Mouse (Mus musculus): ENCODE measurements around the gene Ube2v1. TPM values are rescaled to one million over a fixed set of nuclear protein-coding genes. Genes with fewer than 3 reads are reported as not detected.
"Not testable (repeated sequence)": the region's sequence is repeated elsewhere in the genome, so short reads cannot be mapped to it uniquely, and the experiment has no call there.

Ube2v1 gene
- total RNA-seq, 1 experiment from 2014 or later = 84.5 TPM

DNA sequence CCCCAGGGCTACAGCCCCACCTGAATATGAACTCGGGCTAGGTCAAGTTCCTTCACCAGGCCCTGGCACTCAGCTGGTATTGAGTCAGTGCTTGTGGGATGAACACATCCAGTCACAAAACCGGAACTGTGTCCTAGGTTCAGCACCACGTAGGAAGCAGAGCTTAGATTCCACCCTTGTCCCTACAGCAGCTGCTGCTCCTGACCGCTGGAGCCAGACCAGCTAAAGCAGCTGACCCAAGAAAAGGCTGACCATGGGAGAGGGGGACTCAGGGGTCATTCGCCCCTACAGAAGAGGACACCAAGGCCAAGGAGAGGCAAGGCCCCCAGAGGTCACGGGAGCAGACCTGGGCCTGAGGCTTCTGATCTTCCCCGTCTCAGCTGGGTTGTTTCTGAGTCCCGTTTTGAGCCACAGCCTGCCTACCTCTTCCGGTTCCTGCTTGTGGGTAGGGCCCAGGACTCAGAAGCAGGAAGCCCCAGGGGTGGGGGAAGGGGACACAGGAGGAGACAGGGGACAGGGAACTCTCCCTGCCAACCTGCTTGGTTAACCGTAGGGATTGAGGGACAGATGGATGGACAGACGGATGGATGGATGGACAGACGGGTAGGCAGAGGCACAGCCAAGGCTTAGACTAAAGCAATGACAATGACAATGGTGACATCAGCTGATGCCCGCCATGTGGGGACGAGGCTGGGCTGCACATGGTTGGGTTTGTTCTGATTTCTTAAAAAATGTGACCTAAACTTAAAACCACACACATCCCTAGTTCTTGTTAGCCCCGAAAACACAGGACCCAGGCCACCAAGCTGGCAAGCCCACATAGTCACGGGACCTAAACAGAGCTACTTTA is 25.0 kb upstream of the Ube2v1 start:
- ATAC-seq (replicated peaks; ENCODE audit: low read depth, poor library complexity, severe bottlenecking) = peak; percentile 77

DNA sequence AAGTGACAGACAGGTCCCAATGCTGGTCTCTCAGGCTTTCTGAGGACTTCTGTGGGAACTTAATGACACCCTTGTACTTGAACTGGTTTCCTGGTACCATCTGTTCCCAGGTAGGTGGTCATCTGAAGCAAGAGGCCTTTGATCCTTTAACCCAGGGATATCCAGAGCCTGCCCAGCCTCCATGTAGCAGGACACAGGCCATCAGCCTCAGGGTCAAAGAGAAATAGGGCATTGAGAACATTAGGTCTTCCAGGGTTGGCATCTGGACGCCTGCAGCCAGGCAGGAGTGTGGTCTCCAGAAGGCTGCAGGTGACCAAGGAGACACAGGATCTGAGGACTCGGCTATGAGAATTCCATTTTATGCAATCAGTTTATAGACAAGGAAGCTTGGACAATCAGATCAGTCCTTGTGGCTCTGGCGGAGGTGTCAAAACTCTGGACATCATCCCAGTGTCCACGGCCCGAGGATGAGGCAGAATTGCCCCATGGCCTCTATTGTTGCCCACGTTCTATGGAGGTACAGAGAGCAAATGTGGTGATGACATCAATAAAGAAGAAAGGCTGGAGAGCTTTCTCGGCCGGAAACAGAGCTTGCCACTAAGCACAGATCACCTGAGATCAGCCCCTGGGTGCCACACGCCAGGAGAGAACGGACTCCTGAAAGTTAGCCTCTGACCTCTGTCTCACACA is 23.2 kb upstream of the Ube2v1 start:
- ATAC-seq (replicated peaks; ENCODE audit: low read depth, poor library complexity, severe bottlenecking) = no peak

DNA sequence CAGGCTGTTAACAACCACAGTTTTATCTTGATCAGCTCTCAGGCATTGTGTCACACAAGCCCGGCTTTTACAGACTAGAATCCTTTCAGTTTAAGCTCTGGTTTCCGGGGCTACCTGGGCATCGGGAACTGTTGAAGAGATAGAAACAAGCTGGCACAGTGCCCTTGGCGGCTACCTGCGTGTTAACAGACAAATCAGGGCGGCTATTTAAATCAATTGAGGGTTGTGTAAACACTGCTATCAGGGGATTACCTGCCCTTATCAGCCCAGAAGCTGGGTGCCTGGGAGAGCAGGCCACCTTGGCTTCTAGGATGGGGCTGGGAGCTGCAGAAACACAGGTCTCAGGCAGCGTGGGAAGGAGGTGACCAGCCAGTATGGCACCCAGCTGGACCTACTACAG is 20.8 kb upstream of the Ube2v1 start:
- ATAC-seq (replicated peaks; ENCODE audit: low read depth, poor library complexity, severe bottlenecking) = no peak

DNA sequence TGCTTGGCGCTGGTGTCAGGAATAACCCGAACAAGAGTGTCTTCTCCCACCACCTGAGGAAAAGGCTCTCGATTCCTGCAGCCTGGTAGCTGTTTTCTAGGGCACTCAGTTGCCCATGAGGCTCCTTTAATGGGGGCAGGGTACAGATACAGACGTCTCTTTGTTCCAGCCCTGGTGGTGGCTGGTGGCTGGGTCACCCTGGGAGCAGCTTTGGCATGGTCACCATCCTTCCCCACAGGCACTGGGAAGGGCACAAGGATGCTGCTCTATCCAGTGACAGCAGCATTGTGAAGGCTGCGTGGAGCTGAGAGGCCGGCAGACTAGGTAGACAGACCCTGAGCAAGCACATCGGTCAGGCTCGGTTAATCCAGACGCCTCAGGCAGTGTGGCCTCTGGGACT is 19.7 kb upstream of the Ube2v1 start:
- ATAC-seq (replicated peaks; ENCODE audit: low read depth, poor library complexity, severe bottlenecking) = no peak

DNA sequence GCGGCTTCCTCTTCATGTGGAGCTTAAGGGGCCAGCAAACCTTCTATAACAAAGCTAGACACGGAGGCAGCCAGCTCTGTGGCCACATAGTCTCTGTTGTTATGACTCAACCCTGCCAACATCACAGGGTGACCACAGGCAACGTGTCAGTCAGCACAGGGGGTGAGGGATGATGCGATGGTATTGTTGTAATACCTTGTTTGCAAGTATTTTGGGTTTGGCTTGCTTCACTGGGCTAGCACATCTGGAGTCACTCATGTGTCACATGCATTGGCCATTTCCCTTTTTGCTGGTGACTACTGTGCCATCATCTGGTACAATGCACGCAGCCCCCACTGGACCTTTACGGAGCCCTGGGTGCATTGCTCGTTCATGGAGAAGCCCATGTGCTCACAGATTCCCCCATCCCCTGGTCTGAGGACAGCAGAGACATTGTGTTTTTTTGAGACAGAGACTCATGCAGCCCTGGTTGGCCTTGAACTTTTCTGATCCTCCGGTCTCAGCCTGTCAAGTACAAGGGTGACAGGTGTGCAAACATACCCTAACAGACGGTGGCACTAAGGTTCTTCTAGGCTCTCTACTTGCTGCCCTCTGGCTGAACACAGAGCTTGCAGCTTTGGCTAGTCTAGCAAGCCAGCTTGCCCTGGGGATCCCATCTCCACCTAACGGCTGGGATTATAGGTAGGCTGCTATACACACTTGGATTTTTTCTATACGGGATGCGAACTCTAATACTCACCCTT is 17.6 kb upstream of the Ube2v1 start:
- ATAC-seq (replicated peaks; ENCODE audit: low read depth, poor library complexity, severe bottlenecking) = peak; percentile 37

DNA sequence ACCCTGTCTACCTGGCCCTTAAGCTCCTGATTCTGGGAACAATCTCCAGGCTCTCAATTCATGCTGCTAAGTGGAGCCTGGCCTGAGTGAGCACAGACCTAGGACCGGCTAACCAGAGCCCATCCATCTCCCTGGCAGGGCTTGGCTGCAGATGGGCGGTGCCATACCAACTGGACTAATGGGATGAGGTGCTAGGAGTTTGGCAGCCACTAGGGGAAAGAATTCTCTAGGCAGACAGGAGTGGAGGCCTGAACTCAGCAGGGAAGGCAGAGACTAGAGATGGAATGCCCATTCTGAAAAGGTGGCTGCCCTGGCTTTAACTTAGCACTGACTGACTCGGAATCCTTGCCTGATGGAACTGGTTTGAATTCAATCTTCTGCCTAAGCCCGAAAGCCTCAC is 14.5 kb upstream of the Ube2v1 start:
- ATAC-seq (replicated peaks; ENCODE audit: low read depth, poor library complexity, severe bottlenecking) = no peak

DNA sequence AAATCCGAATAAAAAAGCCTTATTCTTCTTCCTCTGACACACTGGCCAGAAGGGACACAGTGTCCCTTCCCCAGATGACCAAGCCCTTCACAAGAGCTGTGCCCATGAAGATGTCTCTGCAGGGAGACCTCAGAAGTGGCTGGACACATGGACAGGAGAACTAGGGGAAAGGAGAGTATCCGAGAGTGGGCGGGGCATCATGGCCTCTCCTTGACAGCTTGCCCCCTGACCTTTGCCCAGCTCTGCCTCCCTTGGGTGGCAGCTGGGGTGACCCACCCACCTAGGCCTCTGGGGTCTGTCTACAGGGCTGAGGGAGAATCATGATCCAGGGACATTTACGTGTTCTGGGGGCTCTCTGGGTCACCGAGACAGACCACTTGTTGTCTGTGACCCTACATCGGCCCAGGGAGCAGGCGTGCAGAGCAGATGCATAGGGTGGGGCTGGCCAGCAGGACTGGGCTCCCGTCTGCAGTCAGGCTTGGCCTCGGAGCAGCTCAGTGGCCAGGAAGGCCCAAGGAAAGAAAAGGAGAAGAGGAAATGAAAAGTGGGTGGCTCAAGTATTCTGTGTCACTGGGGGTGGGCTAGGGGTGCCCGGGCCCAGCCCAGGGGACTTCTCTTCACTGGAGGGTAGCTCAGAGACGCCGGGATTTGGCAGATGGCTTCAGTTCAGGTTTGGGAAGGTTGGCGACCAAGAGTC is 11.6 kb upstream of the Ube2v1 start:
- ATAC-seq (replicated peaks; ENCODE audit: low read depth, poor library complexity, severe bottlenecking) = not testable (repeated sequence)

DNA sequence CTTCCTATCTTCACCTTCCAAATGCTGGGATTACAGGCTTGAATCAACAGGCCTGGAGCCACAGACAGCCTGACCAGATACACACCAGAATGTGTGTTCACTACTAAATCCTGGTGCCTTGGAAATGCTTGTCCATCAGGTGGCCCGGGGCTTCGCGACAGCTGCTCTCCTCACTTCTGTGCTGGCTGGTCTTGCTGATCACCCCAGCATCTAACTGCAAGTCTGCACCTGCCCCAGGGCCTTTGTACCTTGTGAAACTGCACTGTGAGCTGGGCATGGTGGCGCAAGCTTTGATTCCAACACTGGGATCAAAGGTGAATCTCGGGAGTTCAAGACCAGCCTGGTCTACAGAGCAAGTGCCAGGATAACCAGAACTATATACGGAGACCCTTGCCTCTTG is 10.3 kb upstream of the Ube2v1 start:
- no peak for ATAC-seq (replicated peaks; ENCODE audit: low read depth, poor library complexity, severe bottlenecking)

DNA sequence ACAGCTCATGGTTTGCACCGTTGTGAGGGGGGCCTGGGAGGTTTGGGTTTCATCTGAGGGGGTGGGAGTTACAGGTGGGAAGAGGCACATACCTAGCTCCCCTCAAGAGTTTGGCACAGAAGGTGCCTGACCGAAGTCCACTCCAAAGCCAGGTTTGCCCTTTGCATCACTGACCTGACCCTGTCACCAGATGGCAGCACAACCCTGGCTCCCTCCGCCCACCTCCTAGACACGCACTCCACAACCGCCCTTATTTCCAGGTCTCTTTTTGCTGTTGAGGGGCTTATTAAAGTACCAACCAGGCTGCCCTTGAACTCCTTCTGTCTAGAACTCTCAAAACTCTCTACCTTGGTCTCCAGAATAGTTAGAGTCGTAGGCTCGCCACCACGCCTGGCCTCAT is 9.4 kb upstream of the Ube2v1 start:
- ATAC-seq (replicated peaks; ENCODE audit: low read depth, poor library complexity, severe bottlenecking) = peak; percentile 83

DNA sequence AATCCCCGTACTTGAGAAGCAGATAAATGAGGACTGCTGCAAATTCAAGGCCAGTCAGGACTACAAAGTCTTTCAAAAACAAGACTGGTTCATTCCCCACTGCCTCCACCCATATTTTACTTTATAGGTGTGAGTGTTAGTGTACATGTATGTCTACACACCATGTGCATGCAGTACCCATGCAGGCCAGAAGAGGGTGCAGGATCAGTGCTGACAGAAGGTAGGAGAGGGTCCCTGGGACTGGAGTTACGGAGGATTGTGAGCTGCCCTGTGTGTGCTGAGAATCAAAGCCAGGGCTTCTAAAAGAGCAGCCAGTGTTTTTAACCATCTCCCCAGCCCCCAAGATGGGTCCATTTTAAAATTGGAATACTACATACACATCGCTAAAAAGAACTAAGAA is 8.4 kb upstream of the Ube2v1 start:
- peak; percentile 47 for ATAC-seq (replicated peaks; ENCODE audit: low read depth, poor library complexity, severe bottlenecking)

DNA sequence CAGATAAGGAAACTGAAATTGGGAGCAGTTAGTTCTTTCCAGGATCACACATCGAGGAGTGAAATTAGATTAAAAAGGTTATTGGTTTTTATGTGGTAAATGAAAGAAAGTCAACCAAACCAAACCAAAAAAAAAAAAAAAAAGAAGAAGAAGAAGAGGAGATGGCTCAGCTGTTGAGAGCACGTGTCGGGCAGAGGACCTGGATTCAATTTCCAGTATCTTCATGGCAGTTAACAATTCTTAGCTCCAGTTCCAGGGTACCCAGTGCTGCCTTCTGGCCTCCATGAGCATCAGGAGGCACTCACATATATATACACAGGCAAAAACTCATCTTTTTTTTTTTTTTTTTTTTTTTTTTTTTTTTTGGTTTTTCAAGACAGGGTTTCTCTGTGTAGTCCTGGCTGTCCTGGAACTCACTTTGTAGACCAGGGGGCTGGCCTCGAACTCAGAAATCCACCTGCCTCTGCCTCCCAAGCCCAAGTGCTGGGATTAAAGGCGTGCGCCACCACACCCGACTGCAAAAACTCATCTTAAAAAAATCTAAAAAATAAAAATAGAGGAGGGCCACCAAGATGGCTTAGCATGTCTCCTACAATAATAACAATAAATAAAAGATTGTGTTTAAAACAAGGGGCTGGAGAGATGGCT is 3.1 kb upstream of the Ube2v1 start:
- no peak for ATAC-seq (replicated peaks; ENCODE audit: low read depth, poor library complexity, severe bottlenecking)

DNA sequence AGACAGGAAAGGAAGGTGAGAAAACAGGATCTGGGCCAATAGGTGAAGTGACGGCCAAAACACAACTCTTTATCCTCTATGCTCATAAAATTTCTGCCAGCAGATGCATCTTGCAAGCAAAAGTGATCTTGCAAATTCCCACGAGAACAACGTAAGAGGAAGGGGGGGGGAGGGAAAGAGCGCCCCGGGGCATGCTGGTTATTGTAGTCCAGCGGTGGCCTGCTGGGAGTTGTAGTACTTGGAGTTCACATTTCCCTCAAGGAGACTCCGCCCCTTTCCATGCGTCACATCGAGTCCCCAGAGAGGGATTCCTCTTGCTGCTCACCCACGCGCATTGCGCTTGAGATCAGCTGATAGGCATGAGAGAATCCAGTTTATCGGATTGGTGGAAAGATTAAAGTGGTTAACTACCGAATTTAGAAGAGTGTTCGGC is 2.5 kb upstream of the Ube2v1 start:
- peak; percentile 84 for ATAC-seq (replicated peaks; ENCODE audit: low read depth, poor library complexity, severe bottlenecking)

DNA sequence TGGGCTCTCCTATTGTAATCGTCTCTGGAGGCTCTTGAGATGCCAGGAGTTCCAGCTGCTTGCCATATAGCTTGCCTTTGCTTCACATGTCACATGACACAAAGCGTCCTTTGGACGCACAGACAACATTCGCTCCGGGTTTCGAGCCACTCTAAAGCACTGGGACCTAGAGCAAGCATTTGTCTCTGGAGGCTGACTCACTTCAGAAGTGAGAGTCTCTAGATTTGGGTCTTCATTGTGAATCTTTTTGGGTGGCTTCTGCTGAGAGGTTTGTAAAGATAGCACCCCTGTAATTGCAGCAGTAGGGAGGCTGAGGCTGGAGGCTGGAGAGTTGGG is 1.6 kb upstream of the Ube2v1 start:
- no peak for ATAC-seq (replicated peaks; ENCODE audit: low read depth, poor library complexity, severe bottlenecking)

DNA sequence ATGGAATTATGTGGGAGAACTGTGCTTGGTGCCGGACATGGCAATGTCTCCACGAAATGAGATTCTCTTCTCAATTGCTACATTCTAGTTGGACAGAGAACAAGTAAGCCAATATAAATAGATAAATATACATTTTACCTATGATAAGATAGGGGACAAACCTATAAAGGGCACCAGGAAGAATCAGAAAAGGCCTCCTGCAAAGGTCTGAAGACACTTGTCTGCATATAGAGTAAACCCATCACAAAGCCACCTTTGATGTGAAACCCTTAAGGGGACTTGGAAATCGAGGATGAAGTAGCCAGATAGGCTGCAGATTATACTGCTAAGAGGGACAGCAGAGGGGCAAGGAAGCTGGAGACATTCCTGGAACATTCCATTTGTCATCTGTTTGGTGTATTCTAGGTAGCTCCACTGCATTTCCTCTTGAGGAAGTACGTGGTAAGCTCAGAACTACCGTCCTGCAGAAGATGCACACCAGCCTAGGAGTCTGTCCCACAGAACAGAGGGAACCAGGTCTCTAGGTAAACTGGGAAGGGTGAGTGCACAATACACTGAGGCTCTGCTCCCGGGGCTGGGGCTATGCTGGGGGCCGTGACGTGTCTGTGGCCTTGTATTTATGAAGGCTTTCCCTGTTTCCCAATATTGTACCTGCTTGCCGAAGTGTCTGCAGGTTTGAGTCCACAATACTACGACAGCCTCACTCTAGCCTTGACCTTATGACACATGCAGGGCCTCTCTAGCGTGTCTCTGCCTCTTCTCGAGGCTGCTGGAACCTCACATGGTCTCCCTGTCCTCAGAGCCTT is 1.0 kb upstream of the Ube2v1 start:
- no peak for ATAC-seq (replicated peaks; ENCODE audit: low read depth, poor library complexity, severe bottlenecking)

DNA sequence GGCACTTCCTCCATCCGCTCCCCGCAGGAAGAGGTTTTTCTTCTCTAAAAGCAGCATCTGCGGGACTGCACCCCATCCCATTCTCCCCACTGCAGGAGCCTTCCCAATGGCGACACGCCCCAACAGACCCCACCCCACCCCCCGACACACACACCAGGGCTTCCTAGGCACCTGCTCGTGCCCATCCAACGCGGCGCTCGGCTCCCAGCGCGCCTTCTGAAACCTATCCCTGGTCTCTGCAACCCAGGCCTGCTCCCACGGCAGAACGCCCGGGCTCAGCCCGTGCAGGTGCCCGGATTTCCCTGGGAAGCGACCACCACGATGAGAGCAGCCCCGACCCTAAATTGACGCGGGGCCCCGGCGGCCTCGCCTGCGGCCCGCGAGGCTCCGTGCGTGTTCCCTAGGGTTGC is 709 bp downstream of the Ube2v1 start:
- no peak for ATAC-seq (replicated peaks; ENCODE audit: low read depth, poor library complexity, severe bottlenecking)

DNA sequence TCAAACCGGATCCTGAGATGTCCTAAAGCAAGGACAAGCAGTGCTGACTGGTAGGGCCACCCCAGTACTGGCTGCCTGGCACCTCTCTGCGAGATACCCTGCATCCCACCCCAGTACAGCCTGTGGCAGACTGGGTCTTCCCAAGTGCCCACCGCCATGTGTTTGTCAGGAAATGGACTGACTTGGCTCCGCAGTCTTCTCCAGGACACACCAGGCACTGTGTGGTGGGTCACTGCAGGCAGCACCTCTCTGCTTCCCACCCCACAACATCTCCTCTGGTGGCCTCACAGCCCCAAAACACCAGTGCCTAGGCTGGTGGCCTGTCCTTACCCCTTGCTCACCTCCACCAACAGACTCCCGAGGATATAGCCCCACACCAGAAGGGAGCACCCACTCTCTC is 1.5 kb downstream of the Ube2v1 start:
- no peak for ATAC-seq (replicated peaks; ENCODE audit: low read depth, poor library complexity, severe bottlenecking)

DNA sequence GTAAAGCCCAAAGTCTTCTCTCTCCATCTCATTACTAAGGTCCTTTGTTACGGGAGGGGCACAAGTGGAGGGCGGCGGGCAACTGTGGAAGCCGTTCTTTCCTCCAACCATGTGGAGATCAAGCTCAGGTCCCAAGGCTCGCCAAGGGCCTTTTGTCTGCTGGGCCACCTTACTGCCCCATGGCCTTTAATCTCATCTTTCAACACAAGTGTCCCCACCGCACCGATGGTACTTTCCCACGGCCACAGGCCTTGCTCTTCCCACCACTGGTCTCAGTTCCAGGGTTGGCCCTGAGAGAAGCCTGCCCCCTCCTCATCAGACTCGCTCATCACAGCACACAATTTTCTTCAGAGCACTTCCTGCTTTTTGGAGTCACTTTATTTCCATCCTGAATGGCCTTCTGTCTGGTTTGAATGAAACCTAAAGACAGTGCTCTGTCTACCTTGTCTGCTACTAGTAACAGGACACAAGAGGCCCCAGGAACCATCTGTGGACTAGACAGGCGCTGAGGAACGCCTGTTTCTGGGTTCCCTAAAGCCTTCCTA is 2.2 kb downstream of the Ube2v1 start:
- ATAC-seq (replicated peaks; ENCODE audit: low read depth, poor library complexity, severe bottlenecking) = no peak

DNA sequence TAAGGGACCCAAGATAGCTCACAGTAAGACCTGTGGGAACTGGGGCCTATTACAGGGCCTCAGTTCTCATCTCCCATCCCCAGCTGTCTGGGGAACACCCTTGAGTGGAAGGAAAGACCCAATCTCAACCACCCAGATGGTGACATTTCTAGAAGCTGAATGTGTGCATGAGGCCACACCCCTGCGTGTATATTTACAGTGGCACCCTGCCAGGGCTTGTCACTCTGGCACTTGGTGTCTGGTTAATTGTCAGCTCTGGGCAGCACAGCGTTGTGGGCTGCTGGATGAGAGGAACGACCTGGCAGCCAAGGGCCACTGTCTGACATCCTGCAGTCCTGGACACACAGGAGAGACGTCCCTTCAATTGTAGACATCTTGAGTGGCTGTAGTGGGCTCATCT is 3.0 kb downstream of the Ube2v1 start:
- peak; percentile 31 for ATAC-seq (replicated peaks; ENCODE audit: low read depth, poor library complexity, severe bottlenecking)

DNA sequence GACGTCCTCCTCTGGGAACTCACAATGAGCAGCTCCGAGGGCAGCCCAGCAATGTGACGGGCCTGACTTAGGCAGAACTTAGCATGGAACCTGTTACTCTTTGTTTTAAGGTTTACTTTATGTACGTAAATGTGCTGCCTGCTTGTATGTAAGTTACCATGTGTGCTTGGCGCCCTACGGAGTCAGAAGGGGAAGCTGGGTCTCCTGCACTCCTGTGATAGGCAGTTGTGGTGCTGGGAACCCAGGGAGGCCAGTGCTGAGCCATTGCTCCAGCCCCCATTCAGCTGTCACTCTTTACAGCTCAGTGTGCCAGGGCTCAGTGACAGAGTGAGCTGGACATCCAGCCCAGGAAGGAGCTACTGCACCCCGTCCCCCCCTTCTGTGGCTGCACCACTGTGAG is 4.9 kb downstream of the Ube2v1 start:
- ATAC-seq (replicated peaks; ENCODE audit: low read depth, poor library complexity, severe bottlenecking) = no peak
